Mouse (Mus musculus) ES-E14 (cell line): ENCODE measurements around the gene Etnk1.

Experiments
- CHD2 ChIP-seq: IDR thresholded peaks from 2 replicates; pipeline ENCODE4 v1.6.1; 2014; ENCODE audit warnings: mild to moderate bottlenecking, low read depth, low read length, inconsistent platforms
- MAFK ChIP-seq: IDR thresholded peaks from 2 replicates; pipeline ENCODE4 v1.6.1; 2014; ENCODE audit warnings: mild to moderate bottlenecking, low read depth, low read length, inconsistent platforms; ENCODE audit not compliant: insufficient read depth
- ZNF384 ChIP-seq: IDR thresholded peaks from 2 replicates; pipeline ENCODE4 v1.6.1; 2012; ENCODE audit warnings: low read depth, low read length, inconsistent platforms

DNA sequence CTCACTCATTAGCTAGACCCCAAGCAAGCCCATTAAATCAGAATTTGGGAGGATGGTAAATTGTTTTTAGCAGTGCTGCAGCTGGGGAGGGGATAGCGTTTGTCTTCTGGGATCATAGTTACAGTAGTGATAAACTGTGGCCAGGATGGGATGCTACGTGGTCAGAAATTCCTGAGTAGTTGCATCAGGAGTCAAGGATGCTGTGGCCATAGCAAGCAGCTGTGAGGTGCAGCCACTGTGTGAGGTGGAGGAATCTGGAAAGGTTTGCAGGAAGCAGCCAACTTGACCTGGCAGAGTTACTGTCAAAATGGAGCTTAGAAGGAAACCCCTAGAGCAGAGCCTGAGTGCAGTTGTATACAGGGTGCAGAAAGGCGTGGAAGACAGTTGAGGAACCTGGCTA is 17.1 kb downstream of the Etnk1 start:
- TF ChIP-seq ZNF384 = no peak
- no peak for TF ChIP-seq MAFK
- no peak for TF ChIP-seq CHD2
